Mouse (Mus musculus) neural tube, embryonic 13.5 days (tissue): ENCODE measurements around the gene Zfp341. TPM values are rescaled to one million over a fixed set of nuclear protein-coding genes. Genes with fewer than 3 reads are reported as not detected.

ENCODE experiments used
- ATAC-seq: fragments of 200-750 bp; cut with Nextera tagmentation; 2 replicates; pipeline ENCODE4 v1.8.0; 2017; ENCODE audit warnings: low read depth, mild to moderate bottlenecking, moderate TSS enrichment, moderate library complexity
- H3K27ac ChIP-seq: fragments of 300-500 bp; sonication (generic); replicated peaks from 2 replicates; pipeline ENCODE4 v1.5.1; 2015; ENCODE audit warnings: moderate library complexity, mild to moderate bottlenecking, inconsistent platforms
- H3K27me3 ChIP-seq: fragments of 300-500 bp; sonication (generic); 2 replicates; pipeline ENCODE4 v1.6.1; 2015; ENCODE audit warnings: mild to moderate bottlenecking, inconsistent platforms
- H3K36me3 ChIP-seq: fragments of 300-500 bp; sonication (generic); 2 replicates; pipeline ENCODE4 v1.6.1; 2015; ENCODE audit warnings: mild to moderate bottlenecking, inconsistent platforms
- H3K4me1 ChIP-seq: fragments of 300-500 bp; sonication (generic); replicated peaks from 2 replicates; pipeline ENCODE4 v1.6.1; 2015; ENCODE audit warnings: inconsistent platforms
- H3K4me2 ChIP-seq: fragments of 300-500 bp; sonication (generic); 2 replicates; pipeline ENCODE4 v1.6.1; 2015; ENCODE audit warnings: inconsistent platforms, mild to moderate bottlenecking, moderate library complexity
- H3K4me3 ChIP-seq: fragments of 300-500 bp; sonication (generic); 2 replicates; pipeline ENCODE4 v1.5.1; 2015; ENCODE audit warnings: mild to moderate bottlenecking, inconsistent platforms
- H3K9ac ChIP-seq: fragments of 300-500 bp; sonication (generic); 2 replicates; pipeline ENCODE4 v1.6.1; 2015; ENCODE audit warnings: moderate library complexity, mild to moderate bottlenecking, inconsistent platforms
- H3K9me3 ChIP-seq: fragments of 300-500 bp; sonication (generic); 2 replicates; pipeline ENCODE4 v1.6.1; 2016; ENCODE audit warnings: inconsistent platforms
- WGBS: fragments of 180-500 bp; shearing (Covaris S2); methylation state at CpG from one replicate; pipeline ENCODE4 v1.1.7; 2015; 5-methylcytosine and 5-hydroxymethylcytosine counted together
- polyA plus RNA-seq: library from polyadenylated mRNA; unstranded; fragments of >200 nt; fragmentation: Nextera tagmentation; extraction: Ambion mirVana; gene quantifications from 2 replicates; pipeline ENCODE4 v1.2.1, GENCODE M21; 2015

Zfp341 gene
- polyA plus RNA-seq, 1 experiment from 2014 or later = 1.0 TPM

GRCm38 (mm10) chr2:154617061-154617460 is 4.0 kb downstream of the Zfp341 start:
- ATAC-seq = no peak
- 97% methylated on average over 3 of the region's 3 CpGs for whole genome bisulfite sequencing
- H3K9me3 ChIP-seq = no peaks in the 10 kb centered on the region

DNA sequence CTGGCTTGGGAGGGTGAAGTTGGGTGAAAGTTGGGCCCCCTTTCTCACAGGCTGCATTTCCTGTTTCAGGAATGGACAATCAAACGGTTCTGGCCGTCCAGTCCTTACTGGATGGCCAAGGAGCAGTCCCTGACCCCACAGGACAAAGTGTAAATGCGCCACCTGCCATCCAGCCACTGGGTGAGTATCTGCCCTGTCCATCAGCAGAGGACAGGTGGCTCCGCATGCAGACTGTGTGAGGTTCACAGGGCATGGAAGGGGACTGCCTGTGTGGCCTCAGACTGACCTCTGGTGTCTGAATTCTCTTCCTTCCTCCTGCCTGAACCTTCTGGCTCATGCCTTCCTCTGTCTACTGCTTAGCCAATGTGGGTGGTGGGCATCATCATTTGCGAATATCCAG is 8.6 kb downstream of the Zfp341 start:
- H3K27me3 ChIP-seq = no peaks in the 10 kb centered on the region
- no peaks in the 10 kb centered on the region for H3K4me1 ChIP-seq
- no peak for ATAC-seq
- H3K4me3 ChIP-seq = no peak overlapping the region
- H3K9me3 ChIP-seq = no peaks in the 10 kb centered on the region
- no peak overlapping the region for H3K4me2 ChIP-seq
- peaks cover 50% of the 10 kb centered on the region for H3K36me3 ChIP-seq
- H3K9ac ChIP-seq = no peak overlapping the region
- H3K27ac ChIP-seq = no peak overlapping the region
- WGBS = 87% methylated on average over 5 of the region's 5 CpGs

More at GRCm38 (mm10) chr2:154617061-154617460, 4.0 kb downstream of the Zfp341 start:
- H3K4me2 ChIP-seq = no peak overlapping the region
- H3K4me1 ChIP-seq = peaks cover 22% of the 10 kb centered on the region
- peaks cover 8% of the 10 kb centered on the region for H3K36me3 ChIP-seq
- H3K9ac ChIP-seq = no peak overlapping the region
- H3K27ac ChIP-seq = no peak overlapping the region
- no peak overlapping the region for H3K4me3 ChIP-seq
- H3K27me3 ChIP-seq = no peaks in the 10 kb centered on the region

DNA sequence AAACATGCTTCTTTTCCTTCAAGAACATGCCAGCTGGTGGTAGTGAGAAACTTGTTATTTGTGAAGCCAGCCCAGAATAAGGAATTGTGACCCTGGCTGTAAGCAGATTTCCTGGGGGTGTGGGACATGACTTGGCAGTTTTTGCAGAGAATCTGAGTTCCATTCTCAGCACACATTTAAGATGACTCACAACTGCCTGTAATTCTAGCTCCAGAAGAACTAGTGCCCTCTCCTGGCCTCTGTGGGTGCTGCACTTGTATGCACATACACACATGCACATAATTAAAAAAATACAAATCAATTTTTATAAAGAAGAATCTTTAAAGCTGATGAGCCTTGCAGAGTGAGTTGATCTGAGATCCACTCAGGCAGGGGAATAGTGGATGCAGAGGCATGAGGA is 11.0 kb downstream of the Zfp341 start:
- Histone ChIP-seq H3K9ac (no peak overlapping the region), H3K36me3 (peaks cover 61% of the 10 kb centered on the region), H3K4me3 (no peak overlapping the region), H3K27me3 (no peaks in the 10 kb centered on the region), H3K4me1 (no peaks in the 10 kb centered on the region), H3K27ac (no peak overlapping the region), H3K4me2 (no peak overlapping the region), H3K9me3 (no peaks in the 10 kb centered on the region)
- no peak for ATAC-seq

- no peak for ATAC-seq
- no peaks in the 10 kb centered on the region for H3K9me3 ChIP-seq
- H3K9ac ChIP-seq = no peak overlapping the region
- no peaks in the 10 kb centered on the region for H3K27me3 ChIP-seq
- H3K4me3 ChIP-seq = no peak overlapping the region
- H3K36me3 ChIP-seq = peaks cover 74% of the 10 kb centered on the region
- 85% methylated on average over 5 of the region's 5 CpGs for WGBS
- H3K27ac ChIP-seq = no peak overlapping the region
- H3K4me2 ChIP-seq = no peak overlapping the region
- H3K4me1 ChIP-seq = no peaks in the 10 kb centered on the region
These were observed 17.4 kb downstream of the Zfp341 start for GRCm38 (mm10) chr2:154630531-154630930.

DNA sequence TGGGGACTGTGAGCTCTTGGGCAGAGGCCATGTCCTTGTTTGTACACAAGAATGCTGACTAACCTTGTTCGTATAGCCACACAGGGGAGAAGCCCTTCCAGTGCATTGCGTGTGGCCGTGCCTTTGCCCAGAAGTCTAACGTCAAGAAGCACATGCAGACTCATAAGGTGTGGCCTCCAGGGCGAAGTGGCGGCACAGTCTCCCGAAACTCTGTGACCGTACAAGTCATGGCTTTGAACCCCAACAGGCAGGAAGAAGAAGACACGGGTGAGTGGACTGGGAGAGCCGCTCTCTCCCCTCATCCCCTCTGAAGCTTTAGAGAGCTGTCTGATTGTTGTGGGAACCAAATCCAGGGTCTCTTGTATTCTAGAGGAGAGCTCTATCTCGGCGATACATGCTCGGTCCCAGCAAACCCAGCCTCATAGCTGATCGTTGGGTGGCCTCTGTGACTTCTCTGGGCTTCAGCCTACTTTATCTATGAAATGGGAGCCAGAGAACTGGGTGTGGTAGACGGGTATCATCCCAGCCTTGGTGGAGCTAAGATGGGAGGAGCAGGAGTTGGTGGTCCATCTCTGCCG is 19.2 kb downstream of the Zfp341 start:
- 94% methylated on average over 16 of the region's 16 CpGs for WGBS
- no peak overlapping the region for H3K4me2 ChIP-seq
- H3K9ac ChIP-seq = no peak overlapping the region
- H3K36me3 ChIP-seq = peaks cover 83% of the 10 kb centered on the region
- ATAC-seq = no peak
- H3K27me3 ChIP-seq = no peaks in the 10 kb centered on the region
- H3K27ac ChIP-seq = no peak overlapping the region
- no peaks in the 10 kb centered on the region for H3K9me3 ChIP-seq
- H3K4me3 ChIP-seq = no peak overlapping the region
- H3K4me1 ChIP-seq = no peaks in the 10 kb centered on the region

DNA sequence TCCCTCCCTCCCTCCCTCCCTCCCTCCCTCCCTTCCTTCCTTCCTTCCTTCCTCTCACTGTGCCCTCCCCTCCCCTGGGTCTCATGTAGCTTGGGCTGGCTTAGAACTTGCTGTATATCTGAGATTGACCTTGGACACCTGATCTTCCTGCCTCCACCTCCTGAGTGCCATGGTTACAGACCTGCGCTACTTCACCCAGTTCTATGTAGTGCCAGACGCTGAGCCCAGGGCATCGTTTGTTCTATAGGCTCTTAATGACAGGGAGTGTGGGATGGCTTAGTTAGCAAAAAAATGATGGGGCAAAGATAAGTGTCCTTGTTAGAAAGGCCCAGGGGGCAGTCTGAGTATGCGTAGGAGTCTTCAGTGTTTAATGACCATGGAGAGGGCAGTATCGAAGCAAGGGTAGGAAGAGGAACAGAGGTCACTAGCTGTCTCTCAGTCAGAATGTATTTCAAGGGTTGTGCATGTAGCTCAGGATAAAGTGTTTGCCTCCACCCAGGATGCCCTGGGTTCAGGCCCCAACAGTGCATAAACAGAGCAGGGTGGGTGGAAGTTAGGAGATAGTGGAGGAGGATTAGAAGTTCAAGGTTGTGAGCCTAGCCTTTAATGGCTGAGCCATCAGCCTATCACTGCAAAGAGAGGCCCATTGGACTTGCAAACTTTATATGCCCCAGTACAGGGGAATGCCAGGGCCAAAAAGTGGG is 20.1 kb downstream of the Zfp341 start:
- WGBS = 83% methylated on average over 5 of the region's 5 CpGs
- no peak overlapping the region for H3K4me3 ChIP-seq
- H3K27me3 ChIP-seq = no peaks in the 10 kb centered on the region
- H3K9me3 ChIP-seq = no peaks in the 10 kb centered on the region
- H3K9ac ChIP-seq = no peak overlapping the region
- no peak overlapping the region for H3K4me2 ChIP-seq
- ATAC-seq = no peak
- peaks cover 88% of the 10 kb centered on the region for H3K36me3 ChIP-seq
- no peak overlapping the region for H3K27ac ChIP-seq
- H3K4me1 ChIP-seq = no peaks in the 10 kb centered on the region

- Histone ChIP-seq H3K9ac (no peak overlapping the region), H3K36me3 (peaks cover 87% of the 10 kb centered on the region), H3K4me1 (no peaks in the 10 kb centered on the region), H3K4me3 (no peak overlapping the region), H3K4me2 (no peak overlapping the region), H3K27ac (no peak overlapping the region), H3K27me3 (no peaks in the 10 kb centered on the region), H3K9me3 (no peaks in the 10 kb centered on the region)
- WGBS = 97% methylated on average over 9 of the region's 9 CpGs
- no peak for ATAC-seq
These were observed 21.0 kb downstream of the Zfp341 start for GRCm38 (mm10) chr2:154633876-154634644.

DNA sequence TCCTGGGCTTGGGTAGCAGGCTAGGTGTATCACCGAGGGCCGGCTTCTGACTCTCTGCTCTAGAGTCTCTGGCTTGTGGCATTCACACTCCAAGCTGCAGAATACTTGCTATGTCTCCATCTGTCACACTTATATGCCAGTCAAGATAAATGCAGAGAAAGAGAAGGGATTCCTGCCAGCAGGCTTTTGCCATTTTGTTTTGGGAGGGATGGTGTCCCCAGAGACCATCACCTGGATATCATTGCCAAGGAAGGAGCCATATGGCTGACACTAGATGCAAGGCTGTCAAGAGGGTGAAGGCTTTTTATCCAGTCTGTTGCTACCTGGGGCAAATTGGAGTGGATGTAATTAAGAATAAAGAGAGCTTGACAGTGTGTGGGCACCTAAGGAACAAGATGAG is 22.7 kb downstream of the Zfp341 start:
- Histone ChIP-seq H3K36me3 (peaks cover 84% of the 10 kb centered on the region), H3K9me3 (no peaks in the 10 kb centered on the region), H3K9ac (no peak overlapping the region), H3K4me2 (no peak overlapping the region), H3K4me1 (no peaks in the 10 kb centered on the region), H3K4me3 (no peak overlapping the region), H3K27ac (no peak overlapping the region), H3K27me3 (no peaks in the 10 kb centered on the region)
- ATAC-seq = no peak
- WGBS = 92% methylated on average over 2 of the region's 2 CpGs

- Histone ChIP-seq H3K4me3 (no peak overlapping the region), H3K36me3 (peaks cover 87% of the 10 kb centered on the region), H3K4me2 (no peak overlapping the region), H3K9ac (no peak overlapping the region), H3K27ac (no peak overlapping the region), H3K4me1 (no peaks in the 10 kb centered on the region), H3K9me3 (no peaks in the 10 kb centered on the region), H3K27me3 (no peaks in the 10 kb centered on the region)
- 90% methylated on average over 3 of the region's 3 CpGs for WGBS
- no peak for ATAC-seq
These were observed 25.4 kb downstream of the Zfp341 start for GRCm38 (mm10) chr2:154638521-154638920.

- no peak overlapping the region for H3K4me2 ChIP-seq
- no peaks in the 10 kb centered on the region for H3K9me3 ChIP-seq
- ATAC-seq = no peak
- H3K27ac ChIP-seq = no peak overlapping the region
- WGBS = 89% methylated on average over 4 of the region's 4 CpGs
- peaks cover 88% of the 10 kb centered on the region for H3K36me3 ChIP-seq
- H3K9ac ChIP-seq = no peak overlapping the region
- no peaks in the 10 kb centered on the region for H3K27me3 ChIP-seq
- H3K4me1 ChIP-seq = no peaks in the 10 kb centered on the region
- H3K4me3 ChIP-seq = no peak overlapping the region
These were observed 26.0 kb downstream of the Zfp341 start for GRCm38 (mm10) chr2:154639115-154639514.

DNA sequence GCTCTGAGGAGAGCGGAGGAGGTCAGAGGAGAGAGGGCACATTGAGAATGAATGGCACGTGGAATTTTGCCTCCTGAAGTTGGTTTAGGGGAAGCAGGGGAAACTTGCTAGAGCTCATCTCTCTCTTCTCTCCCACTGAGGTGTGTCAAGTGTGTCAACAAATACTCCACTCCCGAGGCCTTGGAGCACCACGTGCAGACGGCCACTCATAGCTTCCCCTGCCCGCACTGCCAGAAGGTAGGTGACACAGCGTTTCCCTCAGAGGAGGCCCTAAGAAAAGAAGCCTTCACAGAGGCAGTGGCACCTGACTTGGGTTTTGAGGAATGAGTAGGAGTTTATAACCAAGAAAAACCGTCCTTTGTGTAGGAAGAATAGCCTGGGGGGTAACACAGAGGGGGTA is 28.1 kb downstream of the Zfp341 start:
- no peak overlapping the region for H3K9ac ChIP-seq
- no peak for ATAC-seq
- H3K27me3 ChIP-seq = no peaks in the 10 kb centered on the region
- no peaks in the 10 kb centered on the region for H3K4me1 ChIP-seq
- no peaks in the 10 kb centered on the region for H3K9me3 ChIP-seq
- H3K4me3 ChIP-seq = no peak overlapping the region
- peaks cover 87% of the 10 kb centered on the region for H3K36me3 ChIP-seq
- WGBS = 85% methylated on average over 8 of the region's 8 CpGs
- H3K27ac ChIP-seq = no peak overlapping the region
- H3K4me2 ChIP-seq = no peak overlapping the region

DNA sequence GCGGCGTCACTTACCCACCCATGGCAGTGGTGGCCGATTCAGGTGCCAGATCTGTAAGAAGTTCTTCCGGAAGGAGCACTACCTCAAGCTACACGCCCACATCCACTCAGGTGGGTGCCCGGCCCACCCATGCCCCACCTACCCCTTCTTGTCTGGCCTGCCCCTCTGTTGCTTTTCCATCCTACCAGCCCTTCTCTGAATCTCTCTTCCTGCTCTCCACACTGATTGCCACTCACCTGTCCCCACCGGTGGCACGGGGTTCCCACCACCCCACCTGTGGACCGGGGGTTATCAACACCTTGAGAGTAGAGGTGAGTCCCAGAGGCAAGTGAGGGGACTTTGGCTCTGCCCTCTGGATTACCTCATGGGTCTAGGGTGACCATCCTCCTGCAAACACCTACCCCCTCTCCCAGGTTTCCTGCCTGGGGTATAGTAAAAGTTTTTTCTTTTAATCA is 28.9 kb downstream of the Zfp341 start:
- H3K4me2 ChIP-seq = no peak overlapping the region
- H3K4me1 ChIP-seq = no peaks in the 10 kb centered on the region
- no peaks in the 10 kb centered on the region for H3K27me3 ChIP-seq
- no peak overlapping the region for H3K4me3 ChIP-seq
- H3K9me3 ChIP-seq = no peaks in the 10 kb centered on the region
- WGBS = 96% methylated on average over 9 of the region's 9 CpGs
- no peak overlapping the region for H3K9ac ChIP-seq
- no peak overlapping the region for H3K27ac ChIP-seq
- no peak for ATAC-seq
- H3K36me3 ChIP-seq = peaks cover 86% of the 10 kb centered on the region
